Comparison of ENCODE assay signal across 17 mouse cellular contexts in genomic region chr9:75160525-75160924, GRCm38 (mm10).
DNase-seq lines count a peak whose midpoint lies in the region; ATAC-seq and TF ChIP-seq lines count a peak whose summit lies in the region.
"Had no signal": no experiment of that assay in that cellular context is flagged by ENCODE, and none has a peak within 500 bp of the region (broad histone marks: within the 10 kb centered on the region; RNA-seq: fewer than 3 reads in every experiment).

No protein-coding gene starts in this region.

- no peaks in the 10 kb centered on the region for H3K9me3 ChIP-seq in lung, postnatal 0 days (ENCODE audit: low read length)
- H3K9me3 ChIP-seq: embryonic facial prominence, embryonic 15.5 days; forebrain, embryonic 13.5 days; hindbrain, embryonic 13.5 days; lung, embryonic 15.5 days; midbrain, embryonic 13.5 days; stomach, embryonic 15.5 days had no signal

- H3K27me3 ChIP-seq in lung, postnatal 0 days (replicated peaks; ENCODE audit: insufficient read depth, low read length), result no peaks in the 10 kb centered on the region
- H3K27me3 ChIP-seq: embryonic facial prominence, embryonic 15.5 days; forebrain, embryonic 13.5 days; hindbrain, embryonic 13.5 days; lung, embryonic 15.5 days; midbrain, embryonic 13.5 days; stomach, embryonic 15.5 days had no signal

- H3K27ac ChIP-seq in lung, postnatal 0 days (ENCODE audit: low read length), result no peak overlapping the region
- H3K27ac ChIP-seq: embryonic facial prominence, embryonic 15.5 days; forebrain, embryonic 13.5 days; hindbrain, embryonic 13.5 days; lung, embryonic 15.5 days; midbrain, embryonic 13.5 days; stomach, embryonic 15.5 days had no signal

- no peak for TF ChIP-seq CTCF in lung, postnatal 0 days (IDR thresholded peaks at IDR 0.05)

- TF ChIP-seq EP300 in lung, postnatal 0 days (IDR thresholded peaks at IDR 0.05), result no peak

- 0 out of 2 replicates have a peak, but pooled peaks have one; percentile 11 for ATAC-seq in lung, postnatal 0 days
- ATAC-seq: forebrain, embryonic 13.5 days; midbrain, embryonic 13.5 days had no signal

- H3K36me3 ChIP-seq in lung, postnatal 0 days (ENCODE audit: insufficient read depth, low read length), result no peaks in the 10 kb centered on the region
- H3K36me3 ChIP-seq: stomach, embryonic 15.5 days had no signal

- no peak overlapping the region for H3K4me2 ChIP-seq in lung, postnatal 0 days (replicated peaks; ENCODE audit: low read depth, low read length)
- H3K4me2 ChIP-seq: embryonic facial prominence, embryonic 15.5 days; forebrain, embryonic 13.5 days; hindbrain, embryonic 13.5 days; lung, embryonic 15.5 days; midbrain, embryonic 13.5 days; stomach, embryonic 15.5 days had no signal

- DNase-seq in heart, adult 8-10 months (ENCODE audit: low spot score), result peak; percentile 12
- DNase-seq in heart, postnatal 25 days (ENCODE audit: low spot score), result no peak
- DNase-seq in lung, postnatal 0 days (ENCODE audit: low spot score), result peak; percentile 9
- no peak for DNase-seq in lung, postnatal 4 days
- peak; percentile 8 to 15 for DNase-seq in left cerebral cortex, postnatal 14 days (ENCODE audit: low spot score in 2 of 2)
- DNase-seq in spleen, postnatal 4 days (ENCODE audit: low spot score in 2 of 2), result peak; percentile 18 to 67
- no peak for DNase-seq in gastrocnemius, postnatal 25 days
- no peak for DNase-seq in adrenal gland, postnatal 36 days
- DNase-seq: cerebellum, postnatal 14 days; kidney, adult 18-20 months; kidney, postnatal 4 days had no signal

- no peak overlapping the region for H3K4me3 ChIP-seq in lung, postnatal 0 days (ENCODE audit: low read depth, low read length)
- H3K4me3 ChIP-seq: embryonic facial prominence, embryonic 15.5 days; forebrain, embryonic 13.5 days; hindbrain, embryonic 13.5 days; lung, embryonic 15.5 days; midbrain, embryonic 13.5 days; stomach, embryonic 15.5 days had no signal

- intact Hi-C loops in heart, postnatal 25 days (cut with DNase I), result no loop called here
- intact Hi-C loops in left cerebral cortex, postnatal 14 days (cut with DNase I), result no loop called here

- 69% methylated on average over 6 of the region's 6 CpGs for WGBS in lung, postnatal 0 days

- H3K4me1 ChIP-seq in lung, postnatal 0 days (ENCODE audit: insufficient read depth, low read depth, low read length), result no peaks in the 10 kb centered on the region
- H3K4me1 ChIP-seq: embryonic facial prominence, embryonic 15.5 days; forebrain, embryonic 13.5 days; hindbrain, embryonic 13.5 days; lung, embryonic 15.5 days; midbrain, embryonic 13.5 days; stomach, embryonic 15.5 days had no signal

- no peak overlapping the region for H3K9ac ChIP-seq in lung, postnatal 0 days (replicated peaks; ENCODE audit: low read depth)
- H3K9ac ChIP-seq: embryonic facial prominence, embryonic 15.5 days; forebrain, embryonic 13.5 days; hindbrain, embryonic 13.5 days; lung, embryonic 15.5 days; midbrain, embryonic 13.5 days; stomach, embryonic 15.5 days had no signal

Comparison
In these comparisons a context has a peak if more than half of its experiments do, and no peak if none do; other contexts are left out.
1. DNase-seq: peak in heart, adult 8-10 months (single experiment), lung, postnatal 0 days (single experiment), left cerebral cortex, postnatal 14 days (2 of 2) and spleen, postnatal 4 days (2 of 2); none in heart, postnatal 25 days (single experiment), lung, postnatal 4 days (0 of 2), gastrocnemius, postnatal 25 days (single experiment) and adrenal gland, postnatal 36 days (0 of 2).